Mouse (Mus musculus): ENCODE measurements around the gene Erc2. TPM values are rescaled to one million over a fixed set of nuclear protein-coding genes. Genes with fewer than 3 reads are reported as not detected.

The Erc2 gene
- polyA plus RNA-seq, 1 experiment from 2014 or later, result 7.3 TPM

DNA sequence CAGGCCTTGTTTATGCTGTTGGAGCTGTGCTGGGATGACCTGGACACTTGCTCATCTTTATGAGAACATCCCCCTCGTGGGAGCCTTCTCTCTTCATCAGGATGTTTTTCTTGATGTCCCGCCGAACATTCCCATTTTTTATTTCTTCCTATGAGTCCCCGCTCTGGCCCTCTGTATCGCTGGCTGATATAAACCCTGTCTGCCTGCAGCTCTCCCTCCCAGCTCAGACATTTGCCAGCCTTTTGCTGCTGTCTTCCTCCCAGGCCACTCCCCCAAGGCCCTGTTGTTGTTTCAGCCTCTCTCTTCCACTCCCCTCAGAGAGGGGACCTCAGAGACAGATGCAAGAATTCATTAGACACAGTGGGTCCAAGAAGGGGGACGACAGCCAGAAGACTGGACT lies 823.5 kb downstream of the Erc2 start:
- Histone ChIP-seq H3K4me1 (ENCODE audit: control insufficient read depth, insufficient read depth, low read length) (peaks cover 9% of the 10 kb centered on the region; the same call in 1 of the 2 replicates), H3K4me3 (ENCODE audit: low read length) (no peak overlapping the region), H3K9me3 (ENCODE audit: control insufficient read depth, low read length) (no peaks in the 10 kb centered on the region), H3K4me2 (replicated peaks; ENCODE audit: low read depth, low read length) (no peak overlapping the region), H3K9ac (ENCODE audit: low read depth, low read length) (no peak overlapping the region), H3K27ac (ENCODE audit: low read depth, low read length) (no peak overlapping the region), H3K36me3 (ENCODE audit: control insufficient read depth, insufficient read depth, low read length) (no peaks in the 10 kb centered on the region), H3K27me3 (ENCODE audit: control insufficient read depth, insufficient read depth, low read length) (no peaks in the 10 kb centered on the region; the same call in 1 of the 2 replicates)
- no peak for ATAC-seq (ENCODE audit: low FRiP score, low TSS enrichment)
- 31% methylated on average over 6 of the region's 6 CpGs for WGBS

DNA sequence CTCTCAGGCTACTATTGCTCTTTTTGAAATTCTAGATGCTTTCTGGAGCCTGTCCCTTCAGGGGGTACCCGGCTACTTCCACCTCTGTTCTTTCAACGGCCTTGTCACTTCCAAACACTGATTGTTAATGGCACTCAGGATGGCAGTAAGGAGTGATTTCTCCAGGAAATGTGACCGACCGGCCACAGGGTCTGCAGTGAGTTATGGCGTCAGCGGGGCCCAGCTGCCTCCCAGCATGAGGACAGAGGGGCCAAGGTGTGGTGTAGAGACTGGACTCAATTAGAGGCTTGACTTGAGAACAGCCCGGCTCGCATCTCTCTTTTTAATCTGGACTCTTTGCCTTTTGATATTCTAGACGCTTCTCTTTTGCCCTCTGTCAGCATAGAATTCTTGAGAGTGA lies 829.5 kb downstream of the Erc2 start:
- H3K9me3 ChIP-seq (ENCODE audit: control insufficient read depth, low read length), result no peaks in the 10 kb centered on the region
- no peak overlapping the region for H3K9ac ChIP-seq (ENCODE audit: low read depth, low read length)
- no peaks in the 10 kb centered on the region for H3K27me3 ChIP-seq (ENCODE audit: control insufficient read depth, insufficient read depth, low read length)
- WGBS, result 25% methylated on average over 9 of the region's 9 CpGs
- no peak overlapping the region for H3K27ac ChIP-seq (ENCODE audit: low read depth, low read length)
- H3K36me3 ChIP-seq (ENCODE audit: control insufficient read depth, insufficient read depth, low read length), result no peaks in the 10 kb centered on the region
- no peaks in the 10 kb centered on the region for H3K4me1 ChIP-seq (ENCODE audit: control insufficient read depth, insufficient read depth, low read length)
- ATAC-seq (ENCODE audit: low FRiP score, low TSS enrichment), result no peak
- H3K4me2 ChIP-seq (replicated peaks; ENCODE audit: low read depth, low read length), result no peak overlapping the region
- H3K4me3 ChIP-seq (ENCODE audit: low read length), result no peak overlapping the region

DNA sequence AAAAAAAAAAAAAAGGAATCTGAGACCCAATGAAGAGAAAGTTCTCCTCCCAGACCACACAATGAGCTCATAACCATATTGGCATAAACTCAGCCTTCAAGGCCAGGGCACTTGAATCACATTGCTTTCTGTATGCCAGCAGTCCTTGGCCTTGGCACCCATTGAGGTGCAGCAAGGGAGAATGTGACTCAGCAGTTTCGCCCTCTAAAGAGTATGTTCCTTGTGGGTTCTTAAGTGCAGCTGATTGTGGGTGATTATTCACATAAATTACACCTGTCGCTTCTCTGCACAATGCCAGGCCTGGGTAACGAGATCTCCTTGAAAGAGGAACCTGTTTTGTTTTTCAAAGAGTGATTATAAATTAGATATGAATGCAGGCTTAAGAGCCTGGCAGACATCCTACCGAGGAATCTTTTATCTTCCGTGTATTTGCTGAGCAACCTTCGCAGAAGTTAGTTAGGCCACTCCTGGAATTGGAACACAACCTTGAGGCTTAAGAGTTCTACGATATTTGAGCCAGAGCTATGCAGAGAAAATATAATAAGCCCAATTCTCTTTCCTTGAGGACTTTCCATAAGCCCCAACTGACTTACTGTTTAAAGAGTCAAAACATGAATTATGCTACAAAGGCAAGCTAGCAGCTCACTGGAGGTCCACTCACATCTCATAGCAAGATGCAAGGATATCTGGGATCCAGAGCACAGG lies 834.3 kb downstream of the Erc2 start:
- Histone ChIP-seq H3K27ac (ENCODE audit: low read depth, low read length) (no peak overlapping the region), H3K9me3 (ENCODE audit: control insufficient read depth, low read length) (no peaks in the 10 kb centered on the region), H3K4me2 (replicated peaks; ENCODE audit: low read depth, low read length) (no peak overlapping the region), H3K9ac (ENCODE audit: low read depth, low read length) (no peak overlapping the region), H3K4me3 (ENCODE audit: low read length) (no peak overlapping the region), H3K4me1 (ENCODE audit: control insufficient read depth, insufficient read depth, low read length) (no peaks in the 10 kb centered on the region), H3K27me3 (ENCODE audit: control insufficient read depth, insufficient read depth, low read length) (no peaks in the 10 kb centered on the region), H3K36me3 (ENCODE audit: control insufficient read depth, insufficient read depth, low read length) (no peaks in the 10 kb centered on the region)
- ATAC-seq (ENCODE audit: low FRiP score, low TSS enrichment), result no peak
- 70% methylated on average over 7 of the region's 7 CpGs for WGBS

DNA sequence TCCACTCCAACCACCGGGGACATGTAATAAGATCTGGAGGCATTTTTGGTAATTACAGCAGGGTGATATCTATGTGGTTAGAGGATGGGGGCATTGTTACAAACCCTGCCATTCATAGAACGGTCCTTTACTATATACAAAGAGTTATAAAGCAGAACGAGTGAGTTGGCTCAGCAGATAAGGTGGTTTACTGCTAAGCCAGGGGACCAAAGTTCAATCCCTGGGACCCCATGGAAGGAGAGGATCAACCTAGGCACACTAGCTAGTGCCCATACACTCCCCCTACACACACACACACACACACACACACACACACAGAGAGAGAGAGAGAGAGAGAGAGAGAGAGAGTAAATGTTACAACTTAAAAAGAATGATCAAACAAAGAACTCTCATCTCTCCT lies 835.2 kb downstream of the Erc2 start:
- Histone ChIP-seq H3K27ac (ENCODE audit: low read depth, low read length) (no peak overlapping the region), H3K4me1 (ENCODE audit: control insufficient read depth, insufficient read depth, low read length) (no peaks in the 10 kb centered on the region), H3K9me3 (ENCODE audit: control insufficient read depth, low read length) (no peaks in the 10 kb centered on the region), H3K4me3 (ENCODE audit: low read length) (no peak overlapping the region), H3K4me2 (replicated peaks; ENCODE audit: low read depth, low read length) (no peak overlapping the region), H3K27me3 (ENCODE audit: control insufficient read depth, insufficient read depth, low read length) (no peaks in the 10 kb centered on the region), H3K36me3 (ENCODE audit: control insufficient read depth, insufficient read depth, low read length) (no peaks in the 10 kb centered on the region), H3K9ac (ENCODE audit: low read depth, low read length) (no peak overlapping the region)
- no peak for ATAC-seq (ENCODE audit: low FRiP score, low TSS enrichment)
- WGBS, result 76% methylated on average over 3 of the region's 3 CpGs

DNA sequence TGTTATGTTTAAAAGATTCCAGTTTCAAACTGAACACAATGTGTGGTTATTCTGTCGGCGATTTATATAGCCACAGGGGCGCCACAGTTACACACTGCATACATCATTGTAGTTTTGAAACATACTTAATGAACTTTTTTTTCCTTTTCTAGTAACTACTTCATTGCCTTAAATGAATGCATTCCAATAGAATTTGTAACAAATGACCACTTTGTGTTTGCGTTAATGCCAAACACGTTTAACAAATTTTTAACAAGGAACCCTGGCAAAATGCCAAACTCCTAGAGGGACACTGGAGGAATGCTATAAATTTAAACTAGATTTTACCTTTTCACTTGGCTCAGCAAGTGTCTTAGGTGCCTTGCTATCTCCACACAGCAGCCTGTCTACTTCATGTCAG lies 845.7 kb downstream of the Erc2 start:
- Histone ChIP-seq H3K9me3 (ENCODE audit: control insufficient read depth, low read length) (no peaks in the 10 kb centered on the region), H3K36me3 (ENCODE audit: control insufficient read depth, insufficient read depth, low read length) (no peaks in the 10 kb centered on the region), H3K4me2 (replicated peaks; ENCODE audit: low read depth, low read length) (no peak overlapping the region), H3K27ac (ENCODE audit: low read depth, low read length) (no peak overlapping the region), H3K4me3 (ENCODE audit: low read length) (no peak overlapping the region), H3K27me3 (ENCODE audit: control insufficient read depth, insufficient read depth, low read length) (no peaks in the 10 kb centered on the region), H3K9ac (ENCODE audit: low read depth, low read length) (no peak overlapping the region), H3K4me1 (ENCODE audit: control insufficient read depth, insufficient read depth, low read length) (peaks cover 14% of the 10 kb centered on the region)
- no peak for ATAC-seq (ENCODE audit: low FRiP score, low TSS enrichment)
- WGBS, result 54% methylated on average over 5 of the region's 5 CpGs

DNA sequence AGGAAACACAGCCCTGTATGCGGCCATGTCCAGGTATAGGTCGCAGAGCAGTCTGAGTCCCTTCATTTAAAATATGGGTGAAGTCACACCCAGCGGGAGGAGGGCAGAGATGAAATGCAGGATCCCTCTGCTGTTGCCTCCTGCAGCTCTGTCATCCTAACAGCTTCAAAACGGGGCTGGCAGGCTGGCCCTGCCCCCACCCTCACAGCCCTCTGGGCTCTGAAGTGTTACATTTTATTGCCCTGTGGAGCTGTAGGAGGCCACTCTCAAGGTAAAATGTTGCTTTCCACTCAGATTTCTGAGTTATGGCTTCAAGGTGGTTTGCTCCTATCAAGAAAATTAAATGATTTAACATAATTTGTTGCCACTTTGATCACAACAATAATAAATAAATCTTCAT lies 847.5 kb downstream of the Erc2 start:
- no peaks in the 10 kb centered on the region for H3K36me3 ChIP-seq (ENCODE audit: control insufficient read depth, insufficient read depth, low read length)
- H3K4me1 ChIP-seq (ENCODE audit: control insufficient read depth, insufficient read depth, low read length), result peaks cover 14% of the 10 kb centered on the region
- no peak overlapping the region for H3K4me3 ChIP-seq (ENCODE audit: low read length)
- 4% methylated on average over 4 of the region's 4 CpGs for whole genome bisulfite sequencing
- H3K9ac ChIP-seq (ENCODE audit: low read depth, low read length), result no peak overlapping the region
- no peaks in the 10 kb centered on the region for H3K27me3 ChIP-seq (ENCODE audit: control insufficient read depth, insufficient read depth, low read length)
- no peak overlapping the region for H3K4me2 ChIP-seq (replicated peaks; ENCODE audit: low read depth, low read length)
- H3K27ac ChIP-seq (ENCODE audit: low read depth, low read length), result no peak overlapping the region
- peak; percentile 64; the same call in 1 of the 2 replicates for ATAC-seq (ENCODE audit: low FRiP score, low TSS enrichment)
- H3K9me3 ChIP-seq (ENCODE audit: control insufficient read depth, low read length), result no peaks in the 10 kb centered on the region

DNA sequence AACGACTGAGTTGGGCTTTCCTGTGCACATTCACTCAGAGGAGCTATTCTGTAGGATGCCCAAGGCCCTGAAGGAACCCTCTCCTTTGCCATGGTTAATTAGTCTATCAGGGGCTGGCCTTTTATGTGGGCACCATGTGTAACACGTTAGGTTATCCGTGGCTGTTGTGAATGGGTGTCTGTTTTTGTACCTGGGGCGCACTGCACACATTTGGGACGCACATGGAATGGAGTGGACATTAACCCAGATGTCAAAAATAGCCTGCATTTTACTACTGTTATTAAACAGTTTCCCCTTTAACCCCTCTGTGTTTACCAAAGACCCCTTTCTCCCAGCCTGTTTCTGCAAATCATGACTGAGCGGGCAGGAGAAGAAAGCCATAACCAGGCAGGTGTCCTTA lies 848.0 kb downstream of the Erc2 start:
- no peak for ATAC-seq (ENCODE audit: low FRiP score, low TSS enrichment)
- Histone ChIP-seq H3K4me2 (replicated peaks; ENCODE audit: low read depth, low read length) (no peak overlapping the region), H3K4me1 (ENCODE audit: control insufficient read depth, insufficient read depth, low read length) (peaks cover 14% of the 10 kb centered on the region), H3K36me3 (ENCODE audit: control insufficient read depth, insufficient read depth, low read length) (no peaks in the 10 kb centered on the region), H3K27me3 (ENCODE audit: control insufficient read depth, insufficient read depth, low read length) (no peaks in the 10 kb centered on the region), H3K9ac (ENCODE audit: low read depth, low read length) (no peak overlapping the region), H3K4me3 (ENCODE audit: low read length) (no peak overlapping the region), H3K9me3 (ENCODE audit: control insufficient read depth, low read length) (no peaks in the 10 kb centered on the region), H3K27ac (ENCODE audit: low read depth, low read length) (no peak overlapping the region)
- whole genome bisulfite sequencing, result 23% methylated on average over 6 of the region's 6 CpGs

DNA sequence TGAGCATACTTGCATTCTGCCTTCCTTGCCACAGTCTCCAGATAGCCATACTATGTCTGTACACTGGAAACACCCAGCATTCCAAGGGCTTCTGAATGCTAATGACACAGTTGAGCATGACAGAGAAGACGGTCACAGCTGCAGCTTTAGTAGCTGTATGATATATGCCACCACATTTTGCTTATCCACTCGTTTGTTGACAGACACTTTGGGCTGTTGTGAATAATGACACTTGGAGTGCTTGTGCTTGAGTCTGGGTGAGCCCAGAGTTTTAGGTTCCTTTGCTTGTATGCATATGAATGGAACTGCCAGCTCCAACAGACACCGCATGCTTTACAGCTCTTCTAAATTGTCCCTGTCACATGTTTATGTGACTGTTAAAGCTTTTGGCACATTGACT lies 852.8 kb downstream of the Erc2 start:
- ATAC-seq (ENCODE audit: low FRiP score, low TSS enrichment), result 0 out of 2 replicates have a peak, but pooled peaks have one; percentile 20
- H3K27ac ChIP-seq (ENCODE audit: low read depth, low read length), result no peak overlapping the region
- 24% methylated on average over 3 of the region's 3 CpGs for WGBS

DNA sequence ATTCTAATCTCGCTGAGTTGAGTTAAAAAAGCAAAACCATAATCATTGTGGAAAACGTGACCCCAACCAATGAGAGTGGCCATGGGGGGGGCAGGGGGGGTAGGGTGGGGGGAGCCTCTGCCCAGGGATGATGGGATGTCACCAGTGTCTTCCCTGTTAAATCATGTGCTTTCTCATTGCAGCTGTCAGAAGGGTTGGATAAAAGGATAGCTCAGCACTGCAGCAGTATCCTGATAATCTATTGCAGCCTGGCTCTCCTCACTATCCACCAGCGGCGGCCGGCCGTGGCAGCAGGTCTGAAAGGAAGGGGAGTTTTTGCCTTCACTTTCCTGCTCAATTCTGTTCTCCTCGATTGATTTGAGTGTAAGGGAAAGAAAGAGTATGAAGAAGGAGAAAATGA lies 853.2 kb downstream of the Erc2 start:
- 15% methylated on average over 7 of the region's 7 CpGs for WGBS
- no peaks in the 10 kb centered on the region for H3K27me3 ChIP-seq (ENCODE audit: control insufficient read depth, insufficient read depth, low read length)
- no peak overlapping the region for H3K4me2 ChIP-seq (replicated peaks; ENCODE audit: low read depth, low read length)
- no peak overlapping the region for H3K4me3 ChIP-seq (ENCODE audit: low read length)
- H3K9ac ChIP-seq (ENCODE audit: low read depth, low read length), result no peak overlapping the region
- no peaks in the 10 kb centered on the region for H3K9me3 ChIP-seq (ENCODE audit: control insufficient read depth, low read length)
- H3K27ac ChIP-seq (ENCODE audit: low read depth, low read length), result no peak overlapping the region
- no peaks in the 10 kb centered on the region for H3K36me3 ChIP-seq (ENCODE audit: control insufficient read depth, insufficient read depth, low read length)
- H3K4me1 ChIP-seq (ENCODE audit: control insufficient read depth, insufficient read depth, low read length), result peaks cover under 1% of the 10 kb centered on the region; the same call in 1 of the 2 replicates
- no peak for ATAC-seq (ENCODE audit: low FRiP score, low TSS enrichment)

More for the DNA sequence above, 852.8 kb downstream of the Erc2 start:
- H3K4me3 ChIP-seq (ENCODE audit: low read length), result no peak overlapping the region
- H3K4me1 ChIP-seq (ENCODE audit: control insufficient read depth, insufficient read depth, low read length), result peaks cover 5% of the 10 kb centered on the region; the same call in 1 of the 2 replicates
- H3K27me3 ChIP-seq (ENCODE audit: control insufficient read depth, insufficient read depth, low read length), result no peaks in the 10 kb centered on the region
- H3K9me3 ChIP-seq (ENCODE audit: control insufficient read depth, low read length), result no peaks in the 10 kb centered on the region
- no peak overlapping the region for H3K9ac ChIP-seq (ENCODE audit: low read depth, low read length)
- H3K36me3 ChIP-seq (ENCODE audit: control insufficient read depth, insufficient read depth, low read length), result no peaks in the 10 kb centered on the region
- H3K4me2 ChIP-seq (replicated peaks; ENCODE audit: low read depth, low read length), result no peak overlapping the region
